Mouse (Mus musculus): ENCODE measurements around the gene Ift74.

Ift74 gene

DNA sequence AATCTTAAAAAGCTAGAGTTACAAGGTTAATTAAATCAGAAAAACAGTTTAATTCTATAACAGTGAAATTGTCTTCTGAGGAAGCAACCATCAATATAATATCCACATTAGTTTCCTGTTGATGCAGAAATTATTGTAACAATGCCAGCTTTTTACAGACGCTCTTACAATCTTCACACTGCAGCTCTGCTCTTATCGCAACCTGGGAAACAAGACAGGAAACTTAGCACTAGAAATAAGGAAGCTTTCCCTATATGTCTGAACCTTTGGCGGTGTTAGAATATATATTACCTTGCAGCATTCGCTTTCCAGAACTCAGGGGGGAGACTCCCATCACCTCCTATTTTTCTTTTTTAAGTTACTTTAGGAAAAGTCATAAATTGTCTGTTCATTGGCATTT is 76.8 kb downstream of the Ift74 start:
- DNase-seq (ENCODE audit: extremely low read depth, insufficient read length, low spot score): no peak

GRCm38 (mm10) chr4:94692175-94692574 is 77.9 kb downstream of the Ift74 start:
- no peak for DNase-seq (ENCODE audit: extremely low read depth, insufficient read length, low spot score)

GRCm38 (mm10) chr4:94696368-94696767 is 82.1 kb downstream of the Ift74 start:
- no peak for DNase-seq (ENCODE audit: extremely low read depth, insufficient read length, low spot score)

DNA sequence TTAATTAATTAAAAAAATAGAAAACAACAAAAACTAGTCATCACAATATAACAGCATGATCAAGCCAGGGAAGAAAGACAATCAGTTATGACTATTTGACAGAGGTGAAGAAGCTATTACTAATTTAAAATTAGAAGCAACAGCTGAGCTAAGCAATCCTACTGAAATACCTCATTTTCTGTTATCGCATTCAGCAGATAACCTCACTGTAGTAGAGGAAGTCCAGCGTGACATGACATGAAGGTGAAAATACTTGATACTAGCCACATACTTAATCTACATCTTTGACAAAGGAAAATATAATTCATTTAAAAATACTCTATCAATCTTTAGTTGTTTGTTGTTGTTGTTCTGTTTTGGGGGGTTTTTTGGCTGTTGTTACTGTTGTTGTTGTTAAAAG is 96.7 kb downstream of the Ift74 start:
- no peak for DNase-seq (ENCODE audit: extremely low read depth, insufficient read length, low spot score)

GRCm38 (mm10) chr4:94711426-94711825 is 97.1 kb downstream of the Ift74 start:
- no peak for DNase-seq (ENCODE audit: extremely low read depth, insufficient read length, low spot score)

DNA sequence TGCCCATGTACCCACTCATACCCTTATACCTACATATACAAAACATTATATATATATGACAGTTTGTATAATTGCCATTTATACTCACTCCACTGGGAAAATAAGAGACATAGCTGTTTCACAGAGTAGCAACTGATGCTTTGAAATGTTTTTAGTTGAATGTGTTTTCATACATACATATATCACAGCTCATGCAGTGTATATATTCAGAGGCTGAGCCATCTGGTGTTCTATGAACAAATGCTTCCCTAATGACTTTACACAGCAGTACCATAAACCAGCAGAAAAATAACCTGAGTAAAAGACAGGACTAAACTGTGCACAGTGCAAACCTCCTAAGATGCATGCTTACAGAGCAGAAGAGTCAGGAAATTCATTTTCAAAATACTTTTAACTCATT is 99.5 kb downstream of the Ift74 start:
- DNase-seq (ENCODE audit: extremely low read depth, insufficient read length, low spot score): no peak

DNA sequence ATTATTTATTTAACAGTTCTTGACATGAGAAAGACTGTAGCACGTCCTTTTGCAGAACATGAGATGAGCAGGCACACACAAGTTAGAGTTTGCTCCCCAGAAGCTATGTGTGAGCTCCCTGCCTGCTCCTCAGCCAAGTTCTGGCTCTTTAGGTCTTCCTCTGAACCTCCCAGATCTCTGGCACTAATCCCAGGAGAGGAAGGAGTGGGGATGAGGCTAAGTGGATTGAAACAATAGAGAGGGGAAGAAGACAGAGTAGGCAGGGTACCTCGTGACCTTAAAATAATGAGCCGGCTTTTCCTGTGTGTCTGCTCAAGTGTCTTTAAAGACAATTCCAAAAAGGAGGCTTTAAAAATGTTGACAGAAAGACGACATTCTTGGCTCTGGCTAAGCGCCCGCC is 100.9 kb downstream of the Ift74 start:
- DNase-seq (ENCODE audit: extremely low read depth, insufficient read length, low spot score): no peak

GRCm38 (mm10) chr4:94725799-94726198 is 111.5 kb downstream of the Ift74 start:
- DNase-seq (ENCODE audit: extremely low read depth, insufficient read length, low spot score): no peak

- no peak for DNase-seq (ENCODE audit: extremely low read depth, insufficient read length, low spot score)
Measured at GRCm38 (mm10) chr4:94732721-94733120, 118.4 kb downstream of the Ift74 start.

DNA sequence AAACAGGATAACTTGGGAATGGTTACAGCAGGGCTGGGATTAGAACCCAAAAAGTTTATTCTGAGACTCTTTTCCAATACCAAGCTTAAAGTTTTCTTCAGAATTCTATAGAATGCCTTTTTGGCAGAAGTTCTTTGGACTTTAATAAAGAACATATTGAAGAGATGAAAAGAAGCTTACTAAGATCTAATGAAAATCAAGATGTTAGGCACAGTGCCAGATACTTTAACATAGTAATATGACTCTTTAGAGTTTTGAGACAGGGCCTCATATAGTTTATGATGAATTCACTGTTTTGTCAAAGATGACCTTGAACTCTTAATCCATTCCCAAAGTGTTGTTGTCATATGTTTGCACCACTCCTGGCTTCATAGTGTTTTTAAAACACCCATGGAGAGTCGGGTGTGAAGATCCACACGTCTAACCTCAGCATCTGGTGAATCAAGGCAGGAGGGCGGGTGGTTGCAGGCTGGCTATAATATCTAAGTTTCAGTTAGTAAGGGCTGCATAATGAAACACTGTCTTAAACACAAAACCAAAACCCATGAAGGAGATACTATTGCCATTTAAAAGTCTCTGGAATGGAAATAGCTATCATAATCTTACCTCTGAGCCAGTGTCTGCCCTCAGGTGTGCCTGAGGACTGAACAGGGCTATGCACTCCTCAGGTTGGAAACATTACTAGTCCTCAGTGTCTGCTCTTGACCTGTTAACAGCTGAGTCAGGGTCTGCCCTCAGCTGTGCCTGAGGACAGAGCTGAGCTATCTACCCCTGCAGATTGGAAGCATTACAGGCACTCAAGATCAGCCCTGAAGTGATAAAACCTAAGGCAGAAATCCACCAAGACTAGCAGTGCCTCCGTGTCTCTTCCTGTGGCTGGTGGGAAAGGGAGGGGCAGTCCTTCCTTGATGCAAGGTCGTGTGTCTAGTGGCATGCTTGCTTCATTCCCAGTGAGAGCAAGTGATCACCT is 123.3 kb downstream of the Ift74 start:
- DNase-seq (ENCODE audit: extremely low read depth, insufficient read length, low spot score): no peak

- no peak for DNase-seq (ENCODE audit: extremely low read depth, insufficient read length, low spot score)
Measured at GRCm38 (mm10) chr4:94738838-94739731, 124.8 kb downstream of the Ift74 start, which contains the start of gene Tek. Gene Tek, plus strand, starts transcription at chr4:94739289.

GRCm38 (mm10) chr4:94741824-94742223 is 127.5 kb downstream of the Ift74 start:
- DNase-seq (ENCODE audit: extremely low read depth, insufficient read length, low spot score): no peak
